Mouse (Mus musculus) frontal cortex, postnatal 14 days (tissue): Measurements from ENCODE around the gene Pik3r2.

Experiments used
- DNase-seq, 2 experiments: peaks; one replicate each; pipeline ENCODE4 v3.0.0; 2022; ENCODE audit warnings: low spot score in 2 of 2

Gene Pik3r2

DNA sequence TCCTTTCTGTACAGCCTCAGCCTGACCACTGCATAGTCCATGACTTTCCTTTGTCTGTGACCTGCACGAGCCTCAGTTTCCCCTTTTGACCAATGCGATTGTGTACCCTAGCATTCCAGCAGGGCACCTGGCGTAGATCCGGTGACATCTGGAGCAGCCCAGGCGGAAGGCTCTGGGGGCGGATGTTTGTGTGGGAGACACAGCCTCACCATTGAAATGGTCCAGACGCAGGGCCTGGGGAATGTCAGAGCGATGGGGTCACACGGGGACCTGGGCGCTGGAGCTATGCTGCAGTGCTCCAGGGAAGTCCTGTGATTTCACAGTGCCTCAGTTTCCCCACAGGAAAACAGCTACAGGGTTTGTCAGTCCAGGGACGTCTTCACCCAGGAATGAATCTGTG is 34.3 kb downstream of the Pik3r2 start:
- no peak for DNase-seq

- no peak for DNase-seq
These were observed 34.9 kb downstream of the Pik3r2 start for GRCm38 (mm10) chr8:70741661-70742060.

- DNase-seq, result no peak
These were observed 38.3 kb downstream of the Pik3r2 start for GRCm38 (mm10) chr8:70738211-70738610.

GRCm38 (mm10) chr8:70737705-70738104 is 38.8 kb downstream of the Pik3r2 start:
- DNase-seq, result no peak

GRCm38 (mm10) chr8:70730956-70731355 is 45.6 kb downstream of the Pik3r2 start:
- no peak for DNase-seq

DNA sequence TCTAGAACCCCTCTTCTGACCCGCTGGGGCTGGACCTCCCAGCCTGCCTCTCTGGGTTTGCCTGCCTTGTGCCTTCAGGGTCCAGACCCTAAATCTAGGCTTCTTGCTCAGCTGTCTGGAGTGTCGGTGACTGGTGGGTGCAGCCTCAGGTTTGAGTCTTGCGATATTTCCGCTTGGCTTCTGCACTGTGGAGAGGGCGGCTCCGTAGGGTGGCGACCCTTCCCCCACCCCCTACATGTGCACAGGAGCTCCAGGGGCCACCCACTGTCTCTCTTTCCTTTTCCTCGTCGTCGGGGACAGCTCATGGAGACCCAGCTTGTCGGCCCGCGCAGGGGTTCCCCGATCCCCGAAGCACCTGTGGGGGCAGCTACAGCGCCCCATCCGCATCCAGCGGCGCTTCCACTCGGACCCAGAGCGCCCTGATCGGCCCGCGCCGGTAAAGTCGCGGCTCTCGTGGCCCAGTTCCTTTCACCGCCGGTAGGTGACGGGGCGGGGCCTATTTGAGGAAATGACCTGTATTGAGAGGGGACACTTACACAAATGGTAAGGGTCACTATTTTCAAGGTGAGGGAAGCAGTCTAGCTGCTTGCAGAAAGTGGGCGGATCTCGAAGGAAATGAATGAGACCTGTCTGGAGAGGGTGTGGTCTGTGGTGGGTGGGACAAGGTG is 46.6 kb downstream of the Pik3r2 start:
- no peak for DNase-seq

DNA sequence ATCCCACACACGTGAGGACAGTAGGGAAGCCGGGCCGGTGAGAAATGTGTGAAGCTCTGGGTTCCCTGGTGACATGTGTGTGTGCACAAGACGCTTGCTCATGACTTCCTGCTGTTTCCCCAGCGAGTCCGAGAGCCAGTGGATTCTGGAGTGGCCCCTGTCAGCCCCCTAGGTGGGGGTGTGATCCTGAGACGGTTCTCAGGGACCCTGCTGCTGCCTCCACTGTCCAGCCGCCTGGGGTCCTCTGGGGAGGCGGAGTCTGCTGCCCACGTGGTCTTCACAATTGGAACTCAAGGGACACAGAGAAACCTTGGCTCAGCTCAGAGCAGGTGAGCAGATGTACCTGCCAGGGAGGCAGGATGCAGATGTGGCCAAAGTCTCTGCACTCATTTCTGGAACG is 49.8 kb downstream of the Pik3r2 start:
- DNase-seq, result no peak

DNA sequence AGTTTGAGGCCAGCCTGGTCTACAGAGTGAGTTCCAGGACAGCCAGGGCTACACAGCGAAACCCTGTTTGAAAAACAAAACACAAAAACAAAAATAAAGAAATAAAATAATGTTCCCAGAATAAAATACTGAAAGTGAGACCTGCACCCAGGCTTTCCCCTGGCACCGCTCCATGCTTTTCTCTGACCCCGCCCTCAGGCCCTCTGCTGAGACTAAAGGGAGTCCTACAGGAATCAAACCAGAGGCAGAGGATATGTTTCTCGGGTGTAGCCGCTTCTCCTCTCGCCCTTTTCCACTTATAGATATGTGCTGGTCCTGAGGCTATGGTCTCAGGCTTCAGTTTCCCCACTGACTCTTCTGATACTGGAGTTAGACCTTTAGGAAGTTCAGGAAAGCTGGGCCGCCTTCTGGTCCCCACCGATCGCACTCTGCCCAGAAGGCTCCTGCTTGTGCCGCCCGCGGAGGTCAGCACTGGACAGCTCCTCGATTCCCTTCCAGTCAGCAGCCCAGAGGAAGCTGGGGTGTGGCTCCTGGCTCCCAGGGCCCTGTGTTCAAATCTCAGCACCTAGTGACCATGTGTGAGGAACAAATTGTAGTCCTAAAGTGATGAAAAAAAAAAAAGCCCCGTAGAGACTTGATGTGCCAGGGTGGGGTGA is 50.6 kb downstream of the Pik3r2 start:
- no peak for DNase-seq

GRCm38 (mm10) chr8:70724216-70724615 is 52.3 kb downstream of the Pik3r2 start:
- no peak for DNase-seq

DNA sequence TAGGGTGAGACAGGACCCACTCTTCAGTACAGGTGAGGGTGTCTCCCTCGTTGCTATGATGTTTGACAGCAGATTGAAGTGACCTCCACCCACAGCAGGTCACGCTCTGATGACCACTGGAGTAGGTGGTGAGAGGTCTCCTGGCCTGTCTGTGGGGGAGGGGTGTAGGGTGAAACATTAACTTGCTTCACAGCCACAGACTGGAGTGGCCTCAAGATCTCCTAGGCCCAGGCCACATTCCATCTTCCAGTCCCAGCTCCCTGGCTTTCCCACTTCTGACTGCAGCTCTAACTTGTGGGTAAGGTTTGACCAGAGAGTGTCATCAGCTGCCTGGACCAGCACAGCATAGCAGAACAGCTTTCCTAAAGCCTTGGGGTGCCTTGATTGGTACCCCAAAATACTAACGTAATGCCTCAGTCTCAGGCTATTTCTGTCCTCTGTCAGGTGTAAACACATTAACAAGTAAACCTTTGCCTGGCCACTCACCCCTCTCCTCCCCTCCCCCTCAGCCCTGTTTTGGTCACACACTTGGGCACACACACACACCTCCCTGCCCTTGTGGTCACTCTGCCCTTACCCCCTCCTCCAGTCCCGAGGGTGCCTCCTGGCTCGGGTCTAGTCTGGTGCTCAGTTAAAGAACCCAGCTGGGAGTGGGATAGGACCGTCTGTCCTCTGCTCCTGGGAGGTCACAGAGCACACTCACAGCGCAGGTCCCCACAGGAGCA is 52.9 kb downstream of the Pik3r2 start, which contains the start of gene Pde4c:
Gene Pde4c (plus strand): TSS at position 235 of the 725 bp plus-strand sequence.
- DNase-seq, result no peak

DNA sequence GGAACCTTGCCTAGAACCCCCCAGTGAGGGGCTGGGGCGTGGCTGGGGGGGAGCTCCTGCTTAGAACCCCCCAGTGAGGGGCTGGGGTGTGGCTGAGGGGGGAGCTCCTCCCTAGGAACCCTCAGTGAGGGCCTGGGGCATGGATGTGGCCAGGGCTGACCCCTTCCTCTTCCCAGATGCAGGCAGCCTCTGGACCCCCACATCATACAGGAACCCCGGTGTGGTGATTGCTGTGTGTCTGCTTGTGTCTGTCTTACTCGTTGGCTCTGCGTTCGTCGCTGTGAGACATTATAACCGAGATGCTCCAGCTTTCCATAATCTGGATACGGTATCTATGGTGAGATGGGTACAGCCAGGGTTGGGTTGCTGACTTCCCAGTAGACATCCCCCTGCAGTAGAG is 54.9 kb downstream of the Pik3r2 start:
- no peak for DNase-seq

DNA sequence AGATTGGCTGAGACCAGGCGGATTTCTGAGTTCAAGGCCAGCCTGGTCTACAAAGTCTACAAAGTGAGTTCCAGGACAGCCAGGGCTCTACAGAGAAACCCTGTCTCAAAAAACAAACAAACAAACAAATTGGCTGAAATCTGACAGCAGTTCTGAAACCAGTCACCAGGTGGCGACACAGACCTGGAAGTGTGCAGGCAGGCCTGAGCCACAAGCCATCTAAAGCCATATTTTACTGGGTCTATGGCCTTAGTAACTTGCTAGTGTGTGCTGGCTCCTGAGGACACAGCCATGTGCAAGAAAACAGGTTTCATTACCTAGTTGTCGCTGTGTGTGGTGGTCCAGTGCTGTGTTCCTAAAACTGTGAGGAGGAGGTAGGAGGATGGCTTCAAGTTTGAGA is 55.8 kb downstream of the Pik3r2 start:
- DNase-seq, result peak in 1 of 2 experiments; percentile 80

GRCm38 (mm10) chr8:70719796-70720270 is 56.7 kb downstream of the Pik3r2 start:
- no peak for DNase-seq

- DNase-seq, result peak in 1 of 2 experiments; percentile 46
These were observed 58.2 kb downstream of the Pik3r2 start, which contains the start of gene Gm3336 for GRCm38 (mm10) chr8:70718297-70718696. Gene Gm3336 (plus strand): TSS chr8:70718543.
